Mouse (Mus musculus) thymus, adult 2 months (tissue): Measurements from ENCODE around the gene Podn. TPM values are rescaled to one million over a fixed set of nuclear protein-coding genes. Genes with fewer than 3 reads are reported as not detected.
A peak's percentile ranks its signal among the peaks of the same experiment; 100 is the strongest.

Source experiments
- DNase-seq: peaks from one replicate; pipeline ENCODE4 v3.0.0; 2021
- H3K27ac ChIP-seq: fragments of 200-500 bp; 2 replicates; pipeline ENCODE4 v1.5.1; 2012; ENCODE audit warnings: low read length, control low read depth; ENCODE audit not compliant: control insufficient read depth, insufficient read depth
- H3K27me3 ChIP-seq: fragments of 200-500 bp; 2 replicates; pipeline ENCODE4 v1.6.1; 2012; ENCODE audit warnings: mild to moderate bottlenecking, low read length, moderate library complexity, mixed read lengths; ENCODE audit not compliant: control insufficient read depth, insufficient read depth
- H3K36me3 ChIP-seq: fragments of 200-500 bp; 2 replicates; pipeline ENCODE4 v1.6.1; 2012; ENCODE audit warnings: mild to moderate bottlenecking, low read length, moderate library complexity; ENCODE audit not compliant: control insufficient read depth, insufficient read depth
- H3K4me1 ChIP-seq: fragments of 200-500 bp; replicated peaks from 2 replicates; pipeline ENCODE4 v1.6.1; 2012; ENCODE audit warnings: low read length; ENCODE audit not compliant: control insufficient read depth, insufficient read depth
- H3K4me3 ChIP-seq: fragments of 200-500 bp; 2 replicates; pipeline ENCODE4 v1.5.1; 2012; ENCODE audit warnings: mild to moderate bottlenecking, low read length, control low read depth, moderate library complexity; ENCODE audit not compliant: control insufficient read depth, insufficient read depth
- CTCF ChIP-seq: fragments of 200-500 bp; IDR thresholded peaks from 2 replicates; pipeline ENCODE4 v1.5.1; 2012; ENCODE audit warnings: mild to moderate bottlenecking, control low read depth, low read length, moderate library complexity, borderline replicate concordance; ENCODE audit not compliant: control insufficient read depth, poor library complexity, insufficient read depth; ENCODE audit errors: extremely low read depth
- POLR2A ChIP-seq: fragments of 200-500 bp; IDR thresholded peaks from 2 replicates; pipeline ENCODE4 v1.6.1; 2012; ENCODE audit warnings: mild to moderate bottlenecking, low read length, control low read depth, moderate library complexity; ENCODE audit not compliant: control insufficient read depth, poor library complexity, insufficient read depth; ENCODE audit errors: extremely low read depth
- WGBS: fragments of 180-500 bp; shearing (Covaris S2); methylation state at CpG from one replicate; pipeline ENCODE4 v1.1.7; 2018; 5-methylcytosine and 5-hydroxymethylcytosine counted together
- polyA plus RNA-seq: library from polyadenylated mRNA; depleted of rRNA; stranded (reverse); fragments of >200 nt; gene quantifications from 2 replicates; pipeline ENCODE4 v1.2.3, GENCODE M21; 2012

Gene Podn
- polyA plus RNA-seq, 1 experiment = 12.0 TPM

- WGBS = 92% methylated on average over 5 of the region's 5 CpGs
- H3K36me3 ChIP-seq = no peaks in the 10 kb centered on the region
- no peaks in the 10 kb centered on the region for H3K4me1 ChIP-seq
- no peak for DNase-seq
- no peak overlapping the region for H3K4me3 ChIP-seq
- TF ChIP-seq CTCF (no peak), POLR2A (no peak)
- no peaks in the 10 kb centered on the region for H3K27me3 ChIP-seq
- no peak overlapping the region for H3K27ac ChIP-seq
These were observed 31.3 kb upstream of the Podn start for GRCm38 (mm10) chr4:108127516-108127915.

GRCm38 (mm10) chr4:108126260-108126659 lies 30.0 kb upstream of the Podn start:
- no peak for TF ChIP-seq POLR2A
- no peak for TF ChIP-seq CTCF
- no peaks in the 10 kb centered on the region for H3K27me3 ChIP-seq
- no peaks in the 10 kb centered on the region for H3K4me1 ChIP-seq
- H3K4me3 ChIP-seq = no peak overlapping the region
- no peaks in the 10 kb centered on the region for H3K36me3 ChIP-seq
- no peak overlapping the region for H3K27ac ChIP-seq
- DNase-seq = no peak
- WGBS = 72% methylated on average over 4 of the region's 4 CpGs

GRCm38 (mm10) chr4:108124104-108124503 lies 27.9 kb upstream of the Podn start:
- no peaks in the 10 kb centered on the region for H3K36me3 ChIP-seq
- DNase-seq = no peak
- no peaks in the 10 kb centered on the region for H3K27me3 ChIP-seq
- 97% methylated on average over 1 of the region's 1 CpGs for WGBS
- H3K4me3 ChIP-seq = no peak overlapping the region
- no peaks in the 10 kb centered on the region for H3K4me1 ChIP-seq
- H3K27ac ChIP-seq = no peak overlapping the region
- TF ChIP-seq POLR2A (no peak), CTCF (no peak)

- Histone ChIP-seq H3K4me3 (peak overlapping the region; percentile 92), H3K27me3 (no peaks in the 10 kb centered on the region), H3K36me3 (no peaks in the 10 kb centered on the region), H3K27ac (no peak overlapping the region), H3K4me1 (no peaks in the 10 kb centered on the region)
- TF ChIP-seq POLR2A = peak; percentile 30; the same call in 1 of the 2 replicates
- no peak for TF ChIP-seq CTCF
- 12% methylated on average over 45 of the region's 45 CpGs for WGBS
- peak; percentile 92 for DNase-seq
These were observed 22.0 kb upstream of the Podn start for GRCm38 (mm10) chr4:108117924-108118876.

GRCm38 (mm10) chr4:108117488-108117887 lies 21.2 kb upstream of the Podn start:
- TF ChIP-seq CTCF (no peak), POLR2A (no peak)
- 92% methylated on average over 8 of the region's 8 CpGs for WGBS
- Histone ChIP-seq H3K4me3 (no peak overlapping the region), H3K36me3 (no peaks in the 10 kb centered on the region), H3K27me3 (no peaks in the 10 kb centered on the region), H3K27ac (no peak overlapping the region), H3K4me1 (no peaks in the 10 kb centered on the region)
- peak; percentile 2 for DNase-seq

GRCm38 (mm10) chr4:108116466-108116865 lies 20.2 kb upstream of the Podn start:
- Histone ChIP-seq H3K36me3 (no peaks in the 10 kb centered on the region), H3K4me1 (no peaks in the 10 kb centered on the region), H3K4me3 (no peak overlapping the region), H3K27ac (no peak overlapping the region), H3K27me3 (no peaks in the 10 kb centered on the region)
- 95% methylated on average over 2 of the region's 2 CpGs for WGBS
- TF ChIP-seq CTCF = no peak
- no peak for TF ChIP-seq POLR2A
- DNase-seq = no peak
